Mouse (Mus musculus) midbrain, embryonic 15.5 days (tissue): ENCODE measurements around the gene Bcr. TPM values are rescaled to one million over a fixed set of nuclear protein-coding genes. Genes with fewer than 3 reads are reported as not detected.

Source experiments
- ATAC-seq: fragments of 200-750 bp; cut with Nextera tagmentation; replicated peaks from 2 replicates; pipeline ENCODE4 v1.8.0; 2017; ENCODE audit warnings: moderate TSS enrichment
- H3K27ac ChIP-seq: fragments of 300-500 bp; sonication (generic); 2 replicates; pipeline ENCODE4 v1.5.1; 2015; ENCODE audit warnings: mild to moderate bottlenecking, inconsistent platforms
- H3K27me3 ChIP-seq: fragments of 300-500 bp; sonication (generic); replicated peaks from 2 replicates; pipeline ENCODE4 v1.6.1; 2015; ENCODE audit warnings: inconsistent platforms
- H3K36me3 ChIP-seq: fragments of 300-500 bp; sonication (generic); replicated peaks from 2 replicates; pipeline ENCODE4 v1.6.1; 2015; ENCODE audit warnings: inconsistent platforms
- H3K4me1 ChIP-seq: fragments of 300-500 bp; sonication (generic); 2 replicates; pipeline ENCODE4 v1.6.1; 2015; ENCODE audit warnings: inconsistent platforms
- H3K4me2 ChIP-seq: fragments of 300-500 bp; sonication (generic); 2 replicates; pipeline ENCODE4 v1.6.1; 2015; ENCODE audit warnings: inconsistent platforms, mild to moderate bottlenecking, moderate library complexity
- H3K4me3 ChIP-seq: fragments of 300-500 bp; sonication (generic); 2 replicates; pipeline ENCODE4 v1.5.1; 2015; ENCODE audit warnings: mild to moderate bottlenecking, inconsistent platforms
- H3K9ac ChIP-seq: fragments of 300-500 bp; sonication (generic); 2 replicates; pipeline ENCODE4 v1.6.1; 2015; ENCODE audit warnings: mild to moderate bottlenecking, inconsistent platforms
- H3K9me3 ChIP-seq: fragments of 300-500 bp; sonication (generic); 2 replicates; pipeline ENCODE4 v1.6.1; 2016; ENCODE audit warnings: inconsistent platforms
- WGBS: fragments of 180-500 bp; shearing (Covaris S2); methylation state at CpG from one replicate; pipeline ENCODE4 v1.1.7; 2015; ENCODE audit warnings: mixed read lengths; 5-methylcytosine and 5-hydroxymethylcytosine counted together
- polyA plus RNA-seq: library from polyadenylated mRNA; unstranded; fragments of >200 nt; fragmentation: Nextera tagmentation; extraction: Ambion mirVana; gene quantifications from 2 replicates; pipeline ENCODE4 v1.2.1, GENCODE M21; 2015

Gene Bcr
- polyA plus RNA-seq, 1 experiment from 2014 or later, result 19.2 TPM

DNA sequence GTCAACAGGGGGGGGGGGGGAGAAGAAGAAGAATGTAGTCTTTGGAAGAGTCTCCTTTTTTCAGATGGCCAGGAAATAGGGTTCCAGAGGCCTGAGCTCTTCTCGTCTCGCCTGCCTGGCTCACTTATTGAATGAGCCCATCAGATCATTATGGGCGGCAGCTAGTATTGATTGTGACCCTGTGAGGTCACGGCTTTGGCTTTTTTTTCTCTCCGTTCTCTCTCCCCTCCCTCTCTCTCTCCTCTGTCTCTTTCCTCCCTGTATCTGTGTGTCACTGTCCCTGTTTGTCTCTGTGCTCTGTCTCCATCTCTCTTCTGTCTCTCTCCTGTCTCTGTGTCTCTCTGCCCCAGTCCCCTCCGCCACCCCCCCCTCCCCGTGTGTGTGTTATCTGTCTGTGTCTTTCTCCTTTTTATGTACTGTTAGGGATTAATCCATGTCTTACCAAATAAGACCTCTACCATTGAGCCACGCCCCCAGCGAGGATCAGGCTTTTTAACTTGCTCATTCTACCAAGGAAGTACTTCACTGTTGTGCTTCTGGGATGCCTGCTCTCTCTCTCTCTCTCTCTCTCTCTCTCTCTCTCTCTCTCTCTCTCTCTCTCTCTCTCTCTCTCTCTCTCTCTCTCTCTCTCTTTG, 1.5 kb upstream of the Bcr start:
- Histone ChIP-seq H3K9me3 (no peaks in the 10 kb centered on the region), H3K9ac (no peak overlapping the region), H3K4me3 (no peak overlapping the region), H3K27me3 (no peaks in the 10 kb centered on the region), H3K36me3 (no peaks in the 10 kb centered on the region), H3K27ac (no peak overlapping the region), H3K4me1 (peaks cover 55% of the 10 kb centered on the region), H3K4me2 (peak overlapping the region; percentile 84; the same call in 1 of the 2 replicates)
- WGBS, result 15% methylated on average over 9 of the region's 9 CpGs
- ATAC-seq, result no peak

- no peaks in the 10 kb centered on the region for H3K36me3 ChIP-seq
- no peaks in the 10 kb centered on the region for H3K27me3 ChIP-seq
- no peak for ATAC-seq
- 2% methylated on average over 11 of the region's 11 CpGs for WGBS
- H3K27ac ChIP-seq, result no peak overlapping the region
- H3K9ac ChIP-seq, result no peak overlapping the region
- peak overlapping the region; percentile 84 for H3K4me2 ChIP-seq
- peak overlapping the region; percentile 73 for H3K4me3 ChIP-seq
- no peaks in the 10 kb centered on the region for H3K9me3 ChIP-seq
- peaks cover 57% of the 10 kb centered on the region for H3K4me1 ChIP-seq
Measured at GRCm38 (mm10) chr10:75059396-75059795, 996 bp upstream of the Bcr start.

DNA sequence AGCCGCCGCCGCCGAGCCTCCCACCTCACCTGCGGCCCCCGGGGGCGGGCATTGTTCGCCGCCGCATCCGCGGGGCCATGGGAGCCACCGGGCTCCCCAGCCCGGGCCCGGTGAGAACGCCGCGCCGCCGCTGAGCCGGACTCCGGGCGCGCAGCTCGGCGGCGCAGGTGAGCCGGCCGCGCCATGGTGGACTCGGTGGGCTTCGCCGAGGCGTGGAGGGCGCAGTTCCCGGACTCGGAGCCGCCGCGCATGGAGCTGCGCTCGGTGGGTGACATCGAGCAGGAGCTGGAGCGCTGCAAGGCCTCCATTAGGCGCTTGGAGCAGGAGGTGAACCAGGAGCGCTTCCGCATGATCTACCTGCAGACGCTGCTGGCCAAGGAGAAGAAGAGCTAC, 447 bp downstream of the Bcr start:
- Histone ChIP-seq H3K4me3 (peak overlapping the region; percentile 73), H3K27ac (peak overlapping the region; percentile 94), H3K4me1 (peaks cover 67% of the 10 kb centered on the region), H3K9me3 (no peaks in the 10 kb centered on the region), H3K27me3 (no peaks in the 10 kb centered on the region), H3K4me2 (peak overlapping the region; percentile 84), H3K36me3 (no peaks in the 10 kb centered on the region), H3K9ac (peak overlapping the region; percentile 89)
- peak; percentile 37; the same call in 1 of the 2 replicates for ATAC-seq
- WGBS, result under 1% methylated on average over 42 of the region's 48 CpGs

DNA sequence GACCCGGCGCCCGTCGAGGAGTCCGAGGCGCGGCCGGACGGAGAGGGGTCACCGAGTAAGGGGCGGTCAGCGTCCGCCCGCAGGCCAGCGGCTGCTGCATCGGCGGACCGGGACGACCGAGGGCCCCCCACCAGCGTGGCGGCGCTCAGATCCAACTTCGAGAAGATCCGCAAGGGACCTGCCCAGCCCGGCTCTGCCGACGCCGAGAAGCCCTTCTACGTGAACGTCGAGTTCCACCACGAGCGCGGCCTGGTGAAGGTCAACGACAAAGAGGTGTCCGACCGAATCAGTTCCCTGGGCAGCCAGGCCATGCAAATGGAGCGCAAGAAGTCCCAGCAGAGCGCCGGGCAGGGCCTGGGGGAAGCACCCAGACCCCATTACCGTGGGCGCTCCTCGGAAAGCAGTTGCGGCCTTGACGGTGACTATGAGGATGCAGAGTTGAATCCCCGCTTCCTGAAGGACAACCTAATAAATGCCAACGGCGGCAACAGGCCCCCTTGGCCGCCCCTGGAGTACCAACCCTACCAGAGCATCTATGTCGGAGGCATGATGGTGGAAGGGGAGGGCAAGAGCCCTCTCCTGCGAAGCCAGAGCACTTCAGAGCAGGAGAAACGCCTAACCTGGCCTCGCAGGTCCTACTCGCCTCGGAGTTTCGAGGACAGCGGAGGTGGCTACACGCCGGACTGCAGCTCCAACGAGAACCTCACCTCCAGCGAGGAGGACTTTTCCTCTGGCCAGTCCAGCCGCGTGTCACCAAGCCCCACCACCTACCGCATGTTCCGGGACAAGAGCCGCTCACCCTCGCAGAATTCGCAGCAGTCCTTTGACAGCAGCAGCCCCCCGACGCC, 1.2 kb downstream of the Bcr start:
- Histone ChIP-seq H3K9me3 (no peaks in the 10 kb centered on the region), H3K4me3 (peak overlapping the region; percentile 73), H3K9ac (peak overlapping the region; percentile 89), H3K4me2 (peak overlapping the region; percentile 84), H3K27ac (peak overlapping the region; percentile 94), H3K4me1 (peaks cover 66% of the 10 kb centered on the region), H3K27me3 (no peaks in the 10 kb centered on the region), H3K36me3 (no peaks in the 10 kb centered on the region)
- 0 out of 2 replicates have a peak, but pooled peaks have one; percentile 0 for ATAC-seq
- WGBS, result 2% methylated on average over 71 of the region's 71 CpGs

- Histone ChIP-seq H3K4me1 (peaks cover 70% of the 10 kb centered on the region), H3K4me2 (peak overlapping the region; percentile 84), H3K27me3 (no peaks in the 10 kb centered on the region), H3K4me3 (peak overlapping the region; percentile 73), H3K9me3 (no peaks in the 10 kb centered on the region), H3K27ac (no peak overlapping the region), H3K9ac (peak overlapping the region; percentile 89), H3K36me3 (no peaks in the 10 kb centered on the region)
- WGBS, result 14% methylated on average over 6 of the region's 6 CpGs
- ATAC-seq, result no peak
Measured at GRCm38 (mm10) chr10:75062189-75062561, 1.8 kb downstream of the Bcr start.

GRCm38 (mm10) chr10:75062621-75063020, 2.2 kb downstream of the Bcr start:
- Histone ChIP-seq H3K4me3 (peak overlapping the region; percentile 73), H3K27ac (no peak overlapping the region), H3K4me1 (peaks cover 74% of the 10 kb centered on the region), H3K9me3 (no peaks in the 10 kb centered on the region), H3K27me3 (no peaks in the 10 kb centered on the region), H3K9ac (peak overlapping the region; percentile 89), H3K4me2 (peak overlapping the region; percentile 84), H3K36me3 (no peaks in the 10 kb centered on the region)
- 44% methylated on average over 5 of the region's 6 CpGs for WGBS
- no peak for ATAC-seq

DNA sequence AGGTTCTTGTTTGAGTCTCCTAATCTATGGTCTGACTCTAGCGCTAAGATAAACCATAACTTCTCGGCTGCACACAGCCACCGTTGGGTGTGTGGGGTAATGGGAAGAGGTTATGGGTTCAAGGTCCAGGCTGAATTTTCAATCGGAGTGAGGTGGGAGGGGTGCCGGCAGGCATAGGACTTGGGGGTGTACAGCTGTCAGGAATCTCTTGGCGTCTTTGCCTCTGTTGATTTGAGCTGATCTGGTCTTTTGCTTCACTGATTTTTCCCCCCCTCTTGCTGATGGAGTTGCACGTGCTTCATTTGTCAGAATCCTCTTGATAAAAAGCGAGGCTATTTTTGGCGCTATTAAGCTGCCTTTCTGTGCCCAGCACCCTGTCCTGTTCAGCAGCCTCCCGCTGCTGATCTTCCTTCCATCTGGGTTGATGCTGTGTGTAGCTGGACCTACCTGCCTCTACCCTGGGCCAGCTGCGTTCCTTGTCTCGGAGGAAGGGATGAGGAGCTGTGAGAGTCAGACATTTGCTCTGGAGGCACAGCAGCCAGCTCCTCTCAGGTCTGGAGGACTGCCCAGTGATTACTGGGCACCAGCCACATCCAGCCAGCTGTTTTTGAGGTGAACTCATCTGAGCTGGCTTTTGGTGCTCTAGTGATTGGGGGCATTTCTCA, 3.0 kb downstream of the Bcr start:
- peaks cover 81% of the 10 kb centered on the region for H3K4me1 ChIP-seq
- peak overlapping the region; percentile 84 for H3K4me2 ChIP-seq
- WGBS, result 48% methylated on average over 12 of the region's 12 CpGs
- no peaks in the 10 kb centered on the region for H3K36me3 ChIP-seq
- no peak for ATAC-seq
- H3K9ac ChIP-seq, result peak overlapping the region; percentile 37
- H3K27ac ChIP-seq, result no peak overlapping the region
- no peaks in the 10 kb centered on the region for H3K9me3 ChIP-seq
- H3K27me3 ChIP-seq, result no peaks in the 10 kb centered on the region
- H3K4me3 ChIP-seq, result peak overlapping the region; percentile 73

- no peaks in the 10 kb centered on the region for H3K36me3 ChIP-seq
- WGBS, result 80% methylated on average over 6 of the region's 6 CpGs
- H3K4me1 ChIP-seq, result peaks cover 72% of the 10 kb centered on the region
- ATAC-seq, result no peak
- no peaks in the 10 kb centered on the region for H3K27me3 ChIP-seq
- H3K27ac ChIP-seq, result no peak overlapping the region
- H3K4me3 ChIP-seq, result no peak overlapping the region
- H3K9me3 ChIP-seq, result no peaks in the 10 kb centered on the region
- H3K9ac ChIP-seq, result no peak overlapping the region
- peak overlapping the region; percentile 84; the same call in 1 of the 2 replicates for H3K4me2 ChIP-seq
Measured at GRCm38 (mm10) chr10:75065691-75066090, 5.3 kb downstream of the Bcr start.

GRCm38 (mm10) chr10:75067446-75067845, 7.1 kb downstream of the Bcr start:
- Histone ChIP-seq H3K4me3 (no peak overlapping the region), H3K36me3 (no peaks in the 10 kb centered on the region), H3K27me3 (no peaks in the 10 kb centered on the region), H3K9ac (no peak overlapping the region), H3K9me3 (no peaks in the 10 kb centered on the region), H3K27ac (no peak overlapping the region), H3K4me2 (no peak overlapping the region), H3K4me1 (peaks cover 69% of the 10 kb centered on the region)
- ATAC-seq, result no peak

DNA sequence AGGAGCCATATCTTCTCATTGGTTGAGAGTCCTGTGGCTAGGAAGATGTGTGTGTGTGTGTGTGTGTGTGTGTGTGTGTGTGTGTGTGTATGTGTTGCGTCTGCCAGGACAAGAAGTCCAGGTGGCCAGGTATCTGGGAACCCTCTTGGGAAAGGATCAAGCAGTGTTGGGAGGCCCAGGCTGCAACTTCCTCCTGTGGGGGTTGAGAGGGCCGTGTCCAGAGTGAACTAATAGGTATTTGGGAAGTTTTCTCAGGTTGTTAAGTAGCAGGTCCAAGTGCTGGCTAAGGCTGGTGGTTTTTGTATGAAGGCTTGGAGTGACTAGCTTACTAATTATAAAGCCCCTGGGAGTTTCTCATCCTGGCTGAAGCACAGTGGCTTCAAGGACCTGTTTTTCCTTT, 7.7 kb downstream of the Bcr start:
- no peaks in the 10 kb centered on the region for H3K36me3 ChIP-seq
- no peak overlapping the region for H3K4me3 ChIP-seq
- H3K4me2 ChIP-seq, result no peak overlapping the region
- H3K4me1 ChIP-seq, result peaks cover 63% of the 10 kb centered on the region
- no peaks in the 10 kb centered on the region for H3K9me3 ChIP-seq
- no peak overlapping the region for H3K27ac ChIP-seq
- no peaks in the 10 kb centered on the region for H3K27me3 ChIP-seq
- ATAC-seq, result no peak
- 54% methylated on average over 2 of the region's 2 CpGs for WGBS
- H3K9ac ChIP-seq, result no peak overlapping the region

- Histone ChIP-seq H3K4me1 (peaks cover 56% of the 10 kb centered on the region), H3K27ac (no peak overlapping the region), H3K9me3 (no peaks in the 10 kb centered on the region), H3K36me3 (no peaks in the 10 kb centered on the region), H3K4me2 (no peak overlapping the region), H3K27me3 (no peaks in the 10 kb centered on the region), H3K9ac (no peak overlapping the region), H3K4me3 (no peak overlapping the region)
- no peak for ATAC-seq
- 70% methylated on average over 12 of the region's 12 CpGs for WGBS
Measured at GRCm38 (mm10) chr10:75068624-75069328, 8.4 kb downstream of the Bcr start.
